Mouse (Mus musculus) layer of hippocampus, postnatal 14 days (tissue): ENCODE measurements at regions not wholly inside any gene's neighbourhood (a gene's known extent, or its start where the extent isn't known, plus 50 kb on each side); places are given as distances from the start of the nearest gene placed in this dataset.

ENCODE experiments used
- DNase-seq, 2 experiments: peaks; one replicate each; pipeline ENCODE4 v3.0.0; 2021 to 2022; ENCODE audit warnings: low spot score in 2 of 2, mixed read lengths in 1 of 2

DNA sequence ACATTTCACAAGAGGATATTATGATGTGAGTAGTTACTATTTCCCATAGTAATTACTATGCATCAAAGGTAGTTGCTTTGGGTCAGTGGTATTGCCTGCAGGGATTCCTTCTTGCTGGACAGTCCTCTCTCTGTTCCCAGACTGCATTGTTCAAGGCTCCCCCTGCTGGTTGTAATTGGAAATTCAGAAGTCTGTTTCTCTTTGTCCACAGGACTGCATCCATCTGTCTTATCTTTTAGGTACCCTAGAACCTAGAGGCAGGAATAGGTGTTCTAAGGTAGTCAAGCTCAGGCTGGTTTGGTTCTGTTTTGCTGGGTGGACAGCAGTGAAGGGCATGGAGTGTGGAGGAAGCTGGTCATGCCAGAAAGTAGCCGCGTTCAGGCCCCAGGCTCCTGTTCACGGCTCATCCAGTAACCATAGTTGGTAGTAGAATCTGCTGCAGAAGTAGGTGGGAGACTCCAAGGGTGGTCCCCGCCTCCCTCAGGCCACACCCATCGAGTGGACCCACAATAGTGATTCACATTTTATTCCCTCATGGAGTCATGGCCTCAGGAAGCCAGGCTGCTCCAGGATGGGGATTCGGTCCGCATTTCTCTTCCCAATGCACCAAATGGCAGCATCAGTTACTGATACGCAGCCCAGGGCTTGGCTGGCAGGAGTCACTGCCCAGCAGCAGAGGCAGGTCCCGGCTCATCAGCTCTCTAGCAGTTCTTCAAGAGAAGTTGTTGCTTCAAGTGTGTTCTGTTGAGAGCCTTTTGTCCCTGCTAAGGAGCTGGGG lies 51.7 kb upstream of the Caprin1 start:
- DNase-seq, result peak in 1 of 2 experiments; percentile 12

DNA sequence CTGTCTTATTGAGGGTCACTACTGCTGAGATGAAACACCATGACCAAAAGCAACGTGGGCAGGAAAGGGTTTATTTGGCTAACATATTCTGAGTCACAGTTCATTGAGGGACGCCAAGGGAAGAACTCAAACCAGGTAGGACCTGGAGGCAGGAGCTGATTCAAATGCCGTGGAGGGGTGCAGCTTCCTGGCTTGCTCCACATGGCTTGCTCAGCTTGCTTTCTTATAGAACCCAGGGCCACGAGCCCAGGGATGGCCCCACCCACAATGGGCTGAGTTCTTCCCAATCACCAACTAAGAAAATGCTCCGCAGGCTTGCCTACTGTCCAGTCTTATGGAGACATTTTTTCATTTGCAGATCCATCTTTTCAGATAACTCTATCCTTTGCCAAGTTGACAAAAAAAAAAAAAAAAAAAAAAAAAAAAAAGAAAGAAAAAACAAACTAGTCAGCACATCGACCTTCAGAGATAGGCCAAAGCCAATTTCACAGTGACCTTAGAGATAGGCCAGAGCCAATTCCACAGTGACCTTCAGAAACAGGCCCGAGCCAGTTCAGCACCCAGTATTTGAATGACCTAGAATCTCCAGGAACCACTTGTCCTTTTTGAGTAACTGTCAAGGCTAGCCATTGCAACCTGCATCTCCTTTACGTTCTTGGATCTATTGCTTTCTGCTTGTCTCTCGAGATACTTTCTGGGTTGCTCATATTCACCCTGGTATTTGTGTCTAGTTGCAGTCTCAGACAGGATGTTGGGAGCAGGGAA lies 52.5 kb upstream of the Caprin1 start:
- DNase-seq, result no peak

DNA sequence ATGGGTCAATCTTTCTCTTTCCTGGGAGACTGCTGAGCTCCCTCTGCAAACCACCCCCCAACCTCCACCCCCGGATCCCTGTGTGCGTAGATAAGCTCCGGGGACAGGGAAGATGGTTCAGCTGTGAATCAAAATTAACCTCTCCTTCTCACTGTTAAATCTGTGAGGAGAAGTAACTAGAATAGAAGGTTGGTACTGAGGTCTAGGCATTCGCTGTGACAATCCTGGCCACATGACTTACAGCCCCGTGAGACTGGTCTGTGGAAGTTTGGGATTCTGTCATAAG lies 53.0 kb upstream of the Caprin1 start:
- DNase-seq, result no peak

DNA sequence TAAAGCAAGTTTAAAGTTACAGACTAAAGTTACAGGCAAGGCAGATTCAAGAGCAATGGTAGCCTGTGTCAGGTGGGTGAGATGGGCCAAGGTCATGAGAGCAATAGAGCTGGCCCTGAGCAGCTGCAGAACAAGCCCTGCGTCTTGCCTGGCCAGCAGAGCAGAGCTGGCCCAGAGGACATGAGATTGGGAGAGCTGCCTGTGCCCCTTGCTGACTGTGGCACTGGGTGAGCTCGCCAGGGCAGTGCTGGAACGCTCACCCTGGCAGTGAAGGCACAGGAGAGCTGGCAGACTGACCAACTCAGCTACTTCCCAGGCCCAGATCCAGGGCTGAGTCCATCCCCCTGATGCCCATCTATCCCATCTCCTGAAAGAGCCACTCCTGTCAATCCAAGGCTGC lies 53.7 kb upstream of the Caprin1 start:
- no peak for DNase-seq

DNA sequence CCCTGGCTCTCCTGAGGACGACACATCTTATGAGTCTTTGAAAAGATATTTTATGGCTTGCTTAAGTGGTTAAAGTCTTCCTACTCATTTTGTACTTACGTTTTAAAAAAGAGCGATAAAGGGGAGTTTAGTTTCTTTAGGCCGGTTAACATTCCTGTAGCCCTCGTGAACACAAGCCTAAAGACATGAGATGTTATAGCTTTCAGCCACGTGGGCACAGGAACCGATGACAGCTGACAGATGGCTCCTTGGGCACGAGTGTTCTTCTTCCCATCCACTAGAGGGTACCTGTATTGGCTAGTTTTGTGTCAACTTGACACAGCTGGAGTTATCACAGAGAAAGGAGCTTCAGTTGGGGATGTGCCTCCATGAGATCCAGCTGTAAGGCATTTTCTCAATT lies 63.8 kb upstream of the Caprin1 start:
- DNase-seq, result no peak

DNA sequence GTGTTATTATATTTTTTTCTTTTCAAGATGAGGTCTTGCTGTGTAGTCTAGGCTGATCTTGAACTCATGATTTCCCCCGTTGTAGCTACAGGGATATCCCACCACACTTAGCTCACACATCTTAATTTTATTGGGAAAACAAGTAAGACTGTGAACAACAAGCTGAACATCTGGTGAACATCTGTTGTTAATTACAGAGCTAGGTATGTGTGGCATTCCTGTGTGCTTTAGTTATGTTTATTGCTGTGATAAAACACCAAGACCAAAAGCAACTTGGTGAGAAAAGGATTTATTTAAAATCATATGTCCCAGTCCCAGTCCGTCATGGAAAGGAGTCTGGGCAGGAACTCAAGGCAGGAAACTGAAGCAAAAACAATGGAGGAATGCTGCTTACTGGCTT lies 66.8 kb upstream of the Caprin1 start:
- no peak for DNase-seq

DNA sequence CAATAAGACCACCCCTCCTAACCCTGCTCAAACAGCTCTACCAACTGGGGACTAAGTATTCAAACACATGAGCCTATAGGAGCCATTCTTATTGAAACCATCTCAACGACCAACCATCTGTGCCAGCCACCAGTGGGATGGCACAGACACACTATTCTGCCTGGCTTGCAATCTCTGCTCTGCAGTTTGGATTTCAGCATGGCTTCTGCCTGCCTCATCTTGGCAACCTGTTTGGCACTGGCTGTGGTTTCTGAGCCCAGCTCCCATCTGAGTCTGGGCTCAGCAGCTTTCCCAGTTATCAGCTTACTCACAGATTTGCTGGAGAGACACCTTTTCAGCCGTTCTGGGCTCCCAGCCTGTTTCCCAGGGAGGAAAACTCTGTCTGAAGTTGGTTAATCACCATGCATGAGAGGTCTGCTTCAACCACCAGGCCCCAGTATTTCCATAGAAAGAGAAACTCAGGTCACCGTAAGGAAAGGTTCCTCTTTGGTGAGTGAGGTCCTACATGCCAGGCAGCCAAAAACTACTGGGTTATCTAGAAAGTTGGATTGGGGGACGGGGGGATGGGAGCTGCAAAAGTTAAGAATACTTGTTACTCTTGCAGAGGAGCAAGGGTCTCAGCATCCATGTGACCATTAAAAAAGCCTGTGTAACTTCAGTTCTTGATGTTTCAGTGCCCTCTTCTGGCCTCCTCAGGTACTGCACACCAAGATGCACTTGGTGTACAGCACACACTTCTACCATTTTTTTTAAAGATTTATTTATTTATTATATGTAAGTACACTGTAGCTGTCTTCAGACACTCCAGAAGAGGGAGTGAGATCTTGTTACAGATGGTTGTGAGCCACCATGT lies 68.1 kb upstream of the Caprin1 start:
- peak; percentile 41 to 63 for DNase-seq

DNA sequence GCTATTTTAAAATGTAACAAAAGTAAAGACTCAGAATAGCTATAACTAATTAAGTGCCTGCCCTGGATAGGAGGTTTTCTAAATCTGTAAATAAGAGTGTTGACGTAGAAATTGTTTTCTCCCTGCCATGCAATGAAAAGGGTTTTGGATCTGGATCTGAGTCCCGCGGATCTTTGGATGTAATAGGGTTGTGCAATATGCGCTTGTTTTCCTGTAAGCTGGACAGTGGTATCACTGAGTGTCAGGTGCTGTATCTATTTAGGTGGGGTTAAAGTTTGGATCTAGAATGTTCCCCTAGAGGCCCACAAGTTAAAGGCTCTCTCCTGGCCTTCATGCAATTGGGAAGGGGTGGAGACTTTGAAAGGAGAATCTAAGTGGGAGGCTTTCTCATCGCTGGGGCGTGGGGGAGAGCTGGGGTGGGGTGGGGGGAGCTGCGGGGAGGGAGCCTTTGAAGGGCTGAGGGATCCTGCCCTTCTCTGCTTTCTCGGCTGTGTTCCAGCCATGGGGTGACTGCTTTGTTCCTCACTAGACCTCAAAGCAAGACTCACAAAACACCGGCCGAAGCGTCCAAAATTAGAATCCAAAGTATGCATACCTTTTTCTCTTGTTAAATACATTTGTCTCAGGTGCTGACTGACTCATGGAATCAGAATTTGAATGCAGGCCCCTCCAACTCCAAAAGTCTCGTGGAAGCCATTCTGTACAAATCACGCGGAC lies 70.0 kb upstream of the Caprin1 start:
- no peak for DNase-seq

DNA sequence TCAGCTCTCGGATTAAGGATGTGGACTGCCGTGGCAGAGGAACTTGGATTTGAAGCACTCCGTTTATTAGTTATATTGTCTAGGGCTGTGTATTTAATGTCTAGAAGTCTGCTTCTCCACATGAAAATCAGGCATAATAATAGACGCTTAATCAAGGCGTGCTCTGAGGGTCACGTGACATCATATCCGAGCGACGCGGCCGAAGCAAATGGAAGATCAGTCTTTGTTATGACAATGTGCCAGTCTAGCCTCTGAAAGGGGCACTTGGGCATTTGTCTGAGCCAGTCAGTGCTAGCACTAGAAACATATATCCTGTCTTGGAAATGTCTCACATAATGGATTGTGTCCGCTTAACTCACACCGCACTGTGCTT lies 70.5 kb upstream of the Caprin1 start:
- no peak for DNase-seq

DNA sequence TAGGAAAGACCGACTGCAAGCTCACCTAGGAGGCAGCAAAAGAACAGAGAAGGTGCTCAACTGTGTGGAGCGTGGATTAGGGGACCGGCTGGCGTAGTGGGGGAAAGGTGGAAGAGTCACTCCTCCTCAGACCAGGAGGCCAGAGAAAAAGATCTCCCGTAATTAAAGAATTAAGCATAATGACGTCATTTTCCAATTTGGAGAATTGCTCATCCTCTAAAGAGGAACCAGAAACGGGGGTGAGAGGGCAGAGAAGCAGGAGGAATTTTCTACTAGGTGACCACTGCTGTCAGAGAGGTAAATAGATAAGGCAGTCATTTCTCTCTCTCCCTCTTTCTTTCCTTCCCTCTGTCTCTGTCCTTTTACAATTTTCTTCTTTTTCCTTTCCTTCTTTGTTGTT lies 71.2 kb upstream of the Caprin1 start:
- DNase-seq, result no peak

DNA sequence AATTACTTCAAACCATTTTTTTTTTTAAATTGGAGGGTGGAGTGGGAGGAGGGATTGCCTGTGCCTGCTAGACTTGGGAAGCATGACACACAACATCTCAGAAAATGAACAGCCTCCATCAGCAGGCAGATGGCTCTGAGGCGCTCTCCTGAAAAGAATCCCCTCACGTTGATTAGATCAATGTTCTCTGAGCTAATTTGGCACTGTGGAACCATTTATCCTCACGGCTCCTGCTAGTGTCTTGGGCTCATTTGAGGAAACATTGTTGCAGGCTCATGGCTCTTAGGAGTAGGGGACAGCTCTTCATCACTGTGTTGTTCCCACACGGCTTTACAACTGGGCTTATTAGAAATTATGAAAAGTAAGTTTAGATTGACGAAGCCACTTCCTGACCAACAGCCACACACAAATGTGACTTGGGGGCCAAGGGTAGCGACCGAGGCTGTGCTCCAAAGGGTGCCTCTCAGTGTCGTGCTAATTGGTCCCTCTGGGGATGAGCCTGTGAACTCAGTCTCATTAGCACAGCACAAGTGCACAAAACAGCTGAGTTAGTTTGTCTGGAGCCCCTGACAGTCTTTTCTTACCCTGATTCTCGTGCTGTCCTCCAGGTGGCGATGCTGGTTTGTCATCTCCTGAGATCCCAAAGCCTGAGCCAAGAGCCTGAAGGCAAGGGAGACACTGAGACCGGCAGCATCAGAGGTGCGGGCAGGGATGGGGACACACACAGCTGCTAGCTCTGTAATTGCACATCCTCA lies 74.2 kb upstream of the Caprin1 start:
- DNase-seq, result peak; percentile 73 to 86

DNA sequence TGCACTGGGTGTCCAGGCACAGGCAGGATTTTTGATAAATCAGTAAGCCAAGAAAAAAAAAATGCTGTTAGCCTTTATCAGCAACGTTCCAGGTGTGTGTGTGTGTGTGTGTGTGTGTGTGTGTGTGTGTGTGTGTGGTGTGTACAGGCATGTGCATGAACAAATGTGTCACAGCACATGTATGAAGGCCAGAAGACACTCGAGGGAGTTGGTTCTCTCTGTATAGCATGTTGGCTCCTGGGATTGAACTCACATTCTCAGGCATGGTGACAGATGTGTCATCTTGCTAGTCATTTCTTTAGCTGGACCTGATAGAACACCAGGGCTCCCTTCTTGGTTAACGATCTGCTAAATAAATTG lies 74.8 kb upstream of the Caprin1 start:
- no peak for DNase-seq

DNA sequence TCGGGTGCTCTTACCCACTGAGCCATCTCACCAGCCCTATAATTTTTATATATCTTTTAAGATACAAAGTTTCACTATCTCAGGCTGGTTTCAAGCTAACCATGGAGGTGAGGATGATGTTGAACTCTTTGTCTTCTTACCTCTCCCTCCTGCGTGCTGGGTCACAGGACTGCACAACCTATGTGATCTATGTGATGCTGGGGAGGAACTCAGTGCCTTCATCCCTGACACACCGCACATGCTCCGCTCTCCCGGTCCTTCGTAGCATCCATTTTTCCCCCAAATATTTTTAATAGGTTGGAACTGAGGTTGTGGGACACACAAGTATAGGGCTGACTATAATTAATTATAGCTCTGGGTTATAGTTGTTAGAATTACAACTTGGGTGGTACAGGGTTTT lies 75.9 kb upstream of the Caprin1 start:
- no peak for DNase-seq

DNA sequence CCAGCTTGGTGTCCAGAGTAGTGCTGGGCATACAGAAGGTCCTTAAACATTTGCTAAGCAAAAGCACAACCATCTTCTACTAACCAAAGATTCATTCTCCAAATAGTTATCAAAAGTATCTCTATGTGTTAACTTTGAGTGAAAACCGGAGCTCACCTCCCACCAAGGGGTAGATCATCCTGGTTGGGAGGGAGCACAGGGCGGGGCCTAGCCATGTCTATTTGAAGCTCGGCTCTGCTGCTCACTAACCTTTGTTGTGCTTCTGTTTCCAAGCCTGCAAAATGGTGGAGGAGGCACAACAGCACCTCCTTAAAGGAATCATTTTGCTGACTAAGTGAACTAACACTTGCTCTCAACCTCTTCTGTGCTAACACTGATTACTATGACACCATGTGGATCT lies 77.0 kb upstream of the Caprin1 start:
- DNase-seq, result no peak

DNA sequence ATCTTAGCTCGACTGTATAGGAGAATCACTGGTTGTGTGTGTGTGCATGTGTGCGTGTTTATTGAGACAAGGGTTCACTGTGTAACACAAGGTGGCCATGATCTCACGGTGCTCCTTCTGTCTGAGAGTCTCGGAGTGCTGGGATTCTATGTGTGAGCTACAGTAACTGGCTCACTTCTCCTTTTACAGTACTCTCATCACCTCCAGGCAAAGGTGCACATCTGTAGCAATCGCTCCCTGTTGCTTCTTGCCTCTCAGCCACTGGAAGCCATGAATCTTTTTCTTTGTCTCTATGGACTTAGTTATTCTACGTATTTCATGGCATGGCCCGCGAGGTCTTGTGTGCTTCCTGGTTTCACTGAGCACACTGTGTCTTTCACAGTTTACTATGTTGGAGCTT lies 78.3 kb upstream of the Caprin1 start:
- DNase-seq, result no peak

DNA sequence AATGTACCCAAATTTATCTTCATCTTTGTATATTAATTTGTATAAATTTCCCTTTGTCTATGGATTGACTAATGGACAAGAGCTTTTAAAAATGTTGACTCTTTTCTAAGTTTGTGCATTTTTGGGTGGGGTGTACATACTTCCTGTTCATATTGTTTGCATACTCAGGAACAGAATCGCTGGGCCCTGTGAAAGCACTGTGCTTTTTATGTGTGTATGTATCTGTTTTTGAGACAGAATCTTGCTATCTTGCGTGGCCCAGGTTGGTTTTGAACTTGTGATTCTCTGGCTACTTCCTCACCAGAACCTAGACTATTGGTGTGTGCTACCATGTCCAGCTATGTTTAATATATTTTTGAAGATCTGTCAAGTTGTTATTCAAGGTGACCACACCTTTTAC lies 78.8 kb upstream of the Caprin1 start:
- no peak for DNase-seq

DNA sequence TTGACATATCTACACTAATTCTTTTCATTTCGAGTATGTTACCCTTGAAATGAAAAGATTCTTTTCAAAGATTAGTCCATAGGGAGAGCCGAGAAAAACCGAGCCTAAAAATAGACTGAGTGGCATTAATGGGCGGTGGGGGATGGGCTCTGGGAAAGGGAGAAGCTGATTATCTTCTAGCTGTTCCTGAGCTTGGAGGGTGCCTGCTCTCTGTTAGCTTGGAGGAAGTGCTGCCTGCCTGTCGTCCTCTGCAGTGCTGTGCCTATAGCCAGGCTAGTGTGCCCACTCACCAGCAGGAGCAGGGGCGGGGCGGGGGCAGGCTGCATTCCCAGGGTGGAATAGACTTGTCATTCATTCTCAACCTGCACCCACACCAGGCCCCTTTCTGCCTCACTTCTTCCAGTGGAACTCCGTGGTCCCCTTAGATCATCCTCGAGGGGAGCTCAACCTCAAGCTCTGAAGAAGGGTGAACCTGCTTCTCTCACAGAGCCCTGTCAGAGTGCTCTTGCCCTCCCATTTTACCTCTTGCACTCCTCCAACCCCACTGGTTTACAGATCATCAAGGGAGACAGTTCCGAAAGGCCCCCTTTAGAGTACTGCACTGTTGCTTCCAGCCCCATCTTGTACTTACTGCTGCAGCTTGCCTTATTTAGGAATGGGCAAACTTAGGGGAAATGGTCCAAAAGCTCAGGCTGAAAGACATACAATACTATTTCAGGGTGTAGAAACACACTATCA lies 76.6 kb upstream of the Lmo2 start:
- DNase-seq, result peak in 1 of 2 experiments; percentile 21

DNA sequence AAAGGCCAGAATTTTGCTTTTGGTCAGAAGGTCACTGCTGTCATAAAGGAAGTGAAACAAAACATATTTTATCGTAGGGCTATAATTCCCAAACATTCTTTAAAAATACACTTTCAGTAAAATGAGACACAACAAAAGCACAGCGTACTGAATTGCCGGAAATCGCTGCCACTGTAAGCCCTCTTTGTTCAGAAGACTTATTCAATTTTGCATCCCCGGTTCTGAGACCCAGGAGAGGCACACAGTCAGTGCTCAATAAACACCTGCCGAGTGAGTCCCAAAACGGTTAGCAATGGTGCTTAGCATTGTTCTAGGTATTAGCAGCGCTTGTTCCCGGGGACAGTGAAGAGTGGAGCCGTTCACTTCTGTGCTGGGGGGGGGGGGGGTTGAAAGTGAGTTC lies 72.9 kb upstream of the Lmo2 start:
- no peak for DNase-seq

DNA sequence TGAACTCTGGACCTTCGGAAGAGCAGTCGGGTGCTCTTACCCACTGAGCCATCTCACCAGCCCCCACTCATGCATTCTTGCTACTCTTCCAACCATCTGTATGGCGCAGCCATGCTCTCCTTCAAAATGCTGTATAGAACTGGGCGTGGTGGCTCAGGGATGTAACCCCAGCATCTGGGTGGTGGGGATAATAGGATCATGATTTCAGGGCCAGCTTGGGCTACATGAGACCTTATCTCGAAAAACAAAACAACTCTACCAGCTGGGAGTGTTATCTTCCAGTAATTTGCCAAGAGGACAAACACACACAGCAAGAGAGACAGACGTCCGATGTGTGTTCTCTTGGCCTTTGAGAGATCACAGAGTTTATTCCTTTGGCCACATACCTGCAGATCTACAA lies 69.8 kb upstream of the Lmo2 start:
- no peak for DNase-seq

DNA sequence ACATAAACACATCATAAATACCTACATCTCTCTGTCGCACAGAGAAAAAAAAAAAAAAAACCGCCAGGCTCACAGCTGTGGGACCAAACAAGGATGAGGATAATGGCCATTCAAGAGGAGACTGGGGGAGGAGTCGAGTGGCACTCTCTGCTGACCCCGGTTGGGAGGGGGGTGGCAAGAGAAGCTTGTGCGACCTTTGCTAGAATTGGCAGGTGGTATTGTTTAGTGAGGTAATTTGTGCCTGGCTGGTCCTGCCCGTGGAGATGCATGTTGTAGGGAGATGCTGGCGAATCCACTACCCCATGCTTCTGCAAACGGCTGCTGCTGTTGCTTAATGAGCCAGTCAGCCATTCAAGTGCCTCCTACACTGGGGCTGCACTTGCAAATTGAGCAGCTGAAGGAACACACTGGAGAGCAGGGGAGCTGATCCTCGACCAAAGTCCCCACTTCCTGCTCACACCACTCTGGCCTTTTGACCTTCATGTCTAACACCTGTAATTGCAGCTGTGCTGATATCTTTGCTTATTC lies 66.5 kb upstream of the Lmo2 start:
- peak in 1 of 2 experiments; percentile 20 for DNase-seq
